Mouse (Mus musculus) heart, postnatal 36 days (tissue): ENCODE measurements around the gene Panx1. TPM values are rescaled to one million over a fixed set of nuclear protein-coding genes. Genes with fewer than 3 reads are reported as not detected.

ENCODE experiments used
- DNase-seq, 2 experiments: peaks; one replicate each; pipeline ENCODE4 v3.0.0; 2021 to 2022
- intact Hi-C: fragments of 180-260 bp; cut with DNase I; formaldehyde crosslinking; loops from one replicate; pipeline ENCODE4 v1.15.1; 2025
- total RNA-seq, 2 experiments: library from RNA; stranded (reverse); gene quantifications; 2 replicates each; pipeline ENCODE4 v1.2.3; 2021

Gene Panx1
- total RNA-seq, 2 experiments from 2014 or later, result 4.7 to 7.1 TPM

GRCm38 (mm10) chr9:14981539-14982155 lies 63.6 kb downstream of the Panx1 start:
- intact Hi-C loops, result no loop called here
- DNase-seq, result no peak

GRCm38 (mm10) chr9:14974251-14975232 lies 70.7 kb downstream of the Panx1 start:
- intact Hi-C loops, result no loop called here
- no peak for DNase-seq

- intact Hi-C loops, result no loop called here
- DNase-seq, result no peak
These were observed 71.5 kb downstream of the Panx1 start for GRCm38 (mm10) chr9:14973762-14974161.

- intact Hi-C loops, result no loop called here
- no peak for DNase-seq
These were observed 74.3 kb downstream of the Panx1 start for GRCm38 (mm10) chr9:14970805-14971525.

- DNase-seq, result no peak
- intact Hi-C loops, result no loop called here
These were observed 75.1 kb downstream of the Panx1 start for GRCm38 (mm10) chr9:14970211-14970610.

- intact Hi-C loops, result no loop called here
- DNase-seq, result no peak
These were observed 77.7 kb downstream of the Panx1 start for GRCm38 (mm10) chr9:14967598-14967997.

- intact Hi-C loops, result no loop called here
- no peak for DNase-seq
These were observed 78.5 kb downstream of the Panx1 start for GRCm38 (mm10) chr9:14966787-14967186.

- no peak for DNase-seq
- intact Hi-C loops, result no loop called here
These were observed 79.9 kb downstream of the Panx1 start for GRCm38 (mm10) chr9:14965368-14965767.

- intact Hi-C loops, result no loop called here
These were observed 82.5 kb downstream of the Panx1 start for GRCm38 (mm10) chr9:14962769-14963168.

GRCm38 (mm10) chr9:14954659-14955058 lies 90.6 kb downstream of the Panx1 start:
- intact Hi-C loops, result no loop called here
- no peak for DNase-seq

More at GRCm38 (mm10) chr9:14962769-14963168, 82.5 kb downstream of the Panx1 start:
- no peak for DNase-seq

Other genes starting within 250 kb of the Panx1 start
- gene Gpr83, start 185.3 kb downstream of the Panx1 start, total RNA-seq, result not detected
- gene Izumo1r, start 141.5 kb downstream of the Panx1 start, total RNA-seq, result not detected
- gene Hephl1, start 66.6 kb upstream of the Panx1 start, total RNA-seq, result under 1 TPM; 0.08 to 0.16 TPM
- under 1 TPM; 0.19 to 0.38 TPM for gene Vstm5, start 193.6 kb upstream of the Panx1 start, total RNA-seq
- gene Med17, start 234.5 kb upstream of the Panx1 start, total RNA-seq, result 10 to 100 TPM; 15.0 to 17.9 TPM